Mouse (Mus musculus) brown adipose tissue, adult 24 weeks (tissue): Measurements from ENCODE around the gene Zfp663. TPM values are rescaled to one million over a fixed set of nuclear protein-coding genes. Genes with fewer than 3 reads are reported as not detected.

Source experiments
- polyA plus RNA-seq: library from polyadenylated mRNA; stranded (reverse); fragments of >200 nt; gene quantifications from 2 replicates; pipeline ENCODE4 v1.2.4, GENCODE M21; 2012; ENCODE audit not compliant: missing spikeins, insufficient read depth, insufficient read length

Gene Zfp663
- polyA plus RNA-seq, 1 experiment, result not detected

Other genes with a start within 250 kb of the Zfp663 start
- gene Cdh22, start 133.9 kb downstream of the Zfp663 start, polyA plus RNA-seq, result not detected in 2 replicates
- 12.3 and 12.6 TPM in 2 replicates for gene Slc35c2, start 80.9 kb downstream of the Zfp663 start, polyA plus RNA-seq
- gene Elmo2, start 42.2 kb downstream of the Zfp663 start, polyA plus RNA-seq, result 20.5 and 22.4 TPM in 2 replicates
- gene Zfp334, start 19.5 kb upstream of the Zfp663 start, polyA plus RNA-seq, result 0.67 and 0.83 TPM in 2 replicates
- gene Ocstamp, start 31.7 kb upstream of the Zfp663 start, polyA plus RNA-seq, result 1.1 TPM in 1 of 2 replicates, not detected in the other
- 2.1 and 2.3 TPM in 2 replicates for gene Slc13a3, start 104.5 kb upstream of the Zfp663 start, polyA plus RNA-seq
- 4.9 and 11.0 TPM in 2 replicates for gene Trp53rka, start 124.6 kb upstream of the Zfp663 start, polyA plus RNA-seq
- gene Slc2a10, start 135.1 kb upstream of the Zfp663 start, polyA plus RNA-seq, result 0.33 and 0.40 TPM in 2 replicates
- gene Eya2, start 226.3 kb upstream of the Zfp663 start, polyA plus RNA-seq, result 1.4 and 4.3 TPM in 2 replicates